Mouse (Mus musculus): ENCODE data around the gene Zcchc17. TPM values are rescaled to one million over a fixed set of nuclear protein-coding genes. Genes with fewer than 3 reads are reported as not detected.

Gene Zcchc17
- polyA plus RNA-seq, 1 experiment from 2014 or later = 79.6 TPM

- no peak overlapping the region for H3K4me3 ChIP-seq
- 49% methylated on average over 7 of the region's 7 CpGs for WGBS
- H3K4me1 ChIP-seq = peaks cover 12% of the 10 kb centered on the region; the same call in 1 of the 2 replicates
- no peak overlapping the region for H3K27ac ChIP-seq
- ATAC-seq (ENCODE audit: insufficient number of reproducible peaks, insufficient read depth, low FRiP score, low TSS enrichment) = no peak
- H3K27me3 ChIP-seq = peaks cover 9% of the 10 kb centered on the region
- H3K36me3 ChIP-seq = no peaks in the 10 kb centered on the region
- no peaks in the 10 kb centered on the region for H3K9me3 ChIP-seq
- H3K4me2 ChIP-seq (replicated peaks) = no peak overlapping the region
- H3K9ac ChIP-seq = no peak overlapping the region
Observed at GRCm38 (mm10) chr4:130276573-130277176, 83.1 kb downstream of the Zcchc17 start.

- H3K9me3 ChIP-seq = no peaks in the 10 kb centered on the region
- H3K27ac ChIP-seq = no peak overlapping the region
- no peak for ATAC-seq (ENCODE audit: insufficient number of reproducible peaks, insufficient read depth, low FRiP score, low TSS enrichment)
- H3K27me3 ChIP-seq = peaks cover 9% of the 10 kb centered on the region
- no peaks in the 10 kb centered on the region; the same call in 1 of the 2 replicates for H3K36me3 ChIP-seq
- peak overlapping the region; percentile 95; the same call in 1 of the 2 replicates for H3K9ac ChIP-seq
- peaks cover 12% of the 10 kb centered on the region; the same call in 1 of the 2 replicates for H3K4me1 ChIP-seq
- peak overlapping the region; percentile 74 for H3K4me2 ChIP-seq (replicated peaks)
- WGBS = 50% methylated on average over 5 of the region's 5 CpGs
- peak overlapping the region; percentile 92 for H3K4me3 ChIP-seq
Observed at GRCm38 (mm10) chr4:130275823-130276105, 84.0 kb downstream of the Zcchc17 start.

- Histone ChIP-seq H3K27ac (peak overlapping the region; percentile 85), H3K4me2 (replicated peaks) (peak overlapping the region; percentile 74), H3K9me3 (no peaks in the 10 kb centered on the region), H3K9ac (peak overlapping the region; percentile 95), H3K36me3 (no peaks in the 10 kb centered on the region; the same call in 1 of the 2 replicates), H3K27me3 (peaks cover 9% of the 10 kb centered on the region), H3K4me3 (peak overlapping the region; percentile 92), H3K4me1 (peaks cover 12% of the 10 kb centered on the region; the same call in 1 of the 2 replicates)
- ATAC-seq (ENCODE audit: insufficient number of reproducible peaks, insufficient read depth, low FRiP score, low TSS enrichment) = peak; percentile 61
- WGBS = 1% methylated on average over 62 of the region's 62 CpGs
Observed at GRCm38 (mm10) chr4:130275016-130275822, 84.5 kb downstream of the Zcchc17 start.

- WGBS = under 1% methylated on average over 29 of the region's 29 CpGs
- Histone ChIP-seq H3K4me2 (replicated peaks) (peak overlapping the region; percentile 74), H3K27ac (peak overlapping the region; percentile 85), H3K9ac (peak overlapping the region; percentile 95), H3K4me1 (peaks cover 12% of the 10 kb centered on the region; the same call in 1 of the 2 replicates), H3K36me3 (no peaks in the 10 kb centered on the region; the same call in 1 of the 2 replicates), H3K27me3 (peaks cover 9% of the 10 kb centered on the region), H3K4me3 (peak overlapping the region; percentile 92), H3K9me3 (no peaks in the 10 kb centered on the region)
- peak; percentile 64 for ATAC-seq (ENCODE audit: insufficient number of reproducible peaks, insufficient read depth, low FRiP score, low TSS enrichment)
Observed at GRCm38 (mm10) chr4:130274346-130275015, 85.3 kb downstream of the Zcchc17 start.

- Histone ChIP-seq H3K4me3 (peak overlapping the region; percentile 92), H3K9me3 (no peaks in the 10 kb centered on the region), H3K9ac (peak overlapping the region; percentile 95), H3K4me1 (peaks cover 12% of the 10 kb centered on the region; the same call in 1 of the 2 replicates), H3K27me3 (peaks cover 9% of the 10 kb centered on the region), H3K27ac (peak overlapping the region; percentile 85), H3K36me3 (peaks cover 4% of the 10 kb centered on the region), H3K4me2 (replicated peaks) (peak overlapping the region; percentile 74)
- 9% methylated on average over 11 of the region's 12 CpGs for WGBS
- ATAC-seq (ENCODE audit: insufficient number of reproducible peaks, insufficient read depth, low FRiP score, low TSS enrichment) = peak; percentile 31; the same call in 1 of the 2 replicates
Observed at GRCm38 (mm10) chr4:130273698-130274345, 85.9 kb downstream of the Zcchc17 start.

- H3K4me1 ChIP-seq = peaks cover 27% of the 10 kb centered on the region
- no peaks in the 10 kb centered on the region for H3K27me3 ChIP-seq
- H3K27ac ChIP-seq = no peak overlapping the region
- H3K9me3 ChIP-seq = no peaks in the 10 kb centered on the region
- H3K4me2 ChIP-seq (replicated peaks) = no peak overlapping the region
- H3K4me3 ChIP-seq = no peak overlapping the region
- no peak for ATAC-seq (ENCODE audit: insufficient number of reproducible peaks, insufficient read depth, low FRiP score, low TSS enrichment)
- no peak overlapping the region for H3K9ac ChIP-seq
- WGBS = 86% methylated on average over 6 of the region's 6 CpGs
- H3K36me3 ChIP-seq = peaks cover 10% of the 10 kb centered on the region
Observed at GRCm38 (mm10) chr4:130270611-130271347, 89.0 kb downstream of the Zcchc17 start.

GRCm38 (mm10) chr4:130270089-130270488 is 89.7 kb downstream of the Zcchc17 start:
- no peak for ATAC-seq (ENCODE audit: insufficient number of reproducible peaks, insufficient read depth, low FRiP score, low TSS enrichment)
- Histone ChIP-seq H3K36me3 (peaks cover 10% of the 10 kb centered on the region), H3K4me1 (peaks cover 27% of the 10 kb centered on the region), H3K4me3 (no peak overlapping the region), H3K27ac (no peak overlapping the region), H3K9me3 (no peaks in the 10 kb centered on the region), H3K27me3 (no peaks in the 10 kb centered on the region), H3K9ac (no peak overlapping the region), H3K4me2 (replicated peaks) (no peak overlapping the region)
- 88% methylated on average over 8 of the region's 8 CpGs for WGBS

GRCm38 (mm10) chr4:130268736-130269135 is 91.0 kb downstream of the Zcchc17 start:
- ATAC-seq (ENCODE audit: insufficient number of reproducible peaks, insufficient read depth, low FRiP score, low TSS enrichment) = no peak
- Histone ChIP-seq H3K27me3 (no peaks in the 10 kb centered on the region), H3K36me3 (peaks cover 11% of the 10 kb centered on the region), H3K4me2 (replicated peaks) (no peak overlapping the region), H3K4me1 (peaks cover 36% of the 10 kb centered on the region), H3K9ac (no peak overlapping the region), H3K4me3 (no peak overlapping the region), H3K9me3 (no peaks in the 10 kb centered on the region), H3K27ac (no peak overlapping the region)
- 81% methylated on average over 10 of the region's 10 CpGs for WGBS

GRCm38 (mm10) chr4:130267069-130267468 is 92.7 kb downstream of the Zcchc17 start:
- 62% methylated on average over 7 of the region's 7 CpGs for WGBS
- Histone ChIP-seq H3K4me2 (replicated peaks) (0 out of 2 replicates have a peak overlapping the region, but pooled peaks have one; percentile 24), H3K27me3 (no peaks in the 10 kb centered on the region), H3K9ac (no peak overlapping the region), H3K4me3 (no peak overlapping the region), H3K36me3 (peaks cover 28% of the 10 kb centered on the region), H3K9me3 (no peaks in the 10 kb centered on the region), H3K27ac (no peak overlapping the region), H3K4me1 (peaks cover 26% of the 10 kb centered on the region)
- no peak for ATAC-seq (ENCODE audit: insufficient number of reproducible peaks, insufficient read depth, low FRiP score, low TSS enrichment)

- ATAC-seq (ENCODE audit: insufficient number of reproducible peaks, insufficient read depth, low FRiP score, low TSS enrichment) = no peak
- Histone ChIP-seq H3K9ac (no peak overlapping the region), H3K4me3 (no peak overlapping the region), H3K27ac (no peak overlapping the region), H3K27me3 (no peaks in the 10 kb centered on the region), H3K4me1 (peaks cover 26% of the 10 kb centered on the region), H3K4me2 (replicated peaks) (0 out of 2 replicates have a peak overlapping the region, but pooled peaks have one; percentile 24), H3K9me3 (no peaks in the 10 kb centered on the region), H3K36me3 (peaks cover 32% of the 10 kb centered on the region)
- WGBS = 45% methylated on average over 9 of the region's 9 CpGs
Observed at GRCm38 (mm10) chr4:130266601-130267000, 93.1 kb downstream of the Zcchc17 start.

All from embryonic facial prominence, embryonic 12.5 days (tissue).